Mouse (Mus musculus) heart, adult 2 months (tissue): Measurements from ENCODE around the gene Nr2f1. TPM values are rescaled to one million over a fixed set of nuclear protein-coding genes. Genes with fewer than 3 reads are reported as not detected.

Experiments used
- DNase-seq, 2 experiments: peaks; one replicate each; pipeline ENCODE4 v3.0.0; 2021
- H3K27ac ChIP-seq: fragments of 200-600 bp; 2 replicates; pipeline ENCODE4 v1.8.1; 2022
- H3K27me3 ChIP-seq: fragments of 200-500 bp; 2 replicates; pipeline ENCODE4 v1.6.1; 2012; ENCODE audit warnings: mild to moderate bottlenecking, low read length, inconsistent platforms, mixed read lengths; ENCODE audit not compliant: control insufficient read depth, insufficient read depth
- H3K36me3 ChIP-seq: fragments of 200-500 bp; 2 replicates; pipeline ENCODE4 v1.6.1; 2012; ENCODE audit warnings: low read length, inconsistent platforms; ENCODE audit not compliant: control insufficient read depth, insufficient read depth
- H3K4me1 ChIP-seq: fragments of 200-500 bp; 2 replicates; pipeline ENCODE4 v1.6.1; 2011; ENCODE audit warnings: low read length; ENCODE audit not compliant: control insufficient read depth, insufficient read depth
- H3K4me3 ChIP-seq: fragments of 200-600 bp; 2 replicates; pipeline ENCODE4 v1.8.1; 2022
- H3K79me2 ChIP-seq: fragments of 200-500 bp; replicated peaks from 2 replicates; pipeline ENCODE4 v1.6.1; 2012; ENCODE audit warnings: mild to moderate bottlenecking, inconsistent platforms, low read length, moderate library complexity, mixed read lengths; ENCODE audit not compliant: control insufficient read depth, insufficient read depth
- H3K9ac ChIP-seq: fragments of 200-500 bp; 2 replicates; pipeline ENCODE4 v1.6.1; 2012; ENCODE audit warnings: low read depth, mild to moderate bottlenecking, control low read depth, inconsistent platforms, low read length, mixed read lengths
- CTCF ChIP-seq: fragments of 200-600 bp; IDR thresholded peaks from 2 replicates; pipeline ENCODE4 v1.8.1; 2022; ENCODE audit warnings: antibody characterized with exemption, mild to moderate bottlenecking, moderate library complexity
- EP300 ChIP-seq: fragments of 200-500 bp; IDR thresholded peaks from 2 replicates; pipeline ENCODE4 v1.6.1; 2011; ENCODE audit warnings: low read depth, low read length, control low read depth; ENCODE audit not compliant: insufficient read depth
- POLR2A ChIP-seq: fragments of 200-500 bp; IDR thresholded peaks from 2 replicates; pipeline ENCODE4 v1.6.1; 2011; ENCODE audit warnings: mild to moderate bottlenecking, low read depth, low read length, control low read depth; ENCODE audit not compliant: insufficient read depth
- WGBS: fragments of 180-500 bp; shearing (Covaris S2); methylation state at CpG from one replicate; pipeline ENCODE4 v1.1.7; 2018; 5-methylcytosine and 5-hydroxymethylcytosine counted together
- intact Hi-C: fragments of 180-260 bp; cut with DNase I; formaldehyde crosslinking; loops from one replicate; pipeline ENCODE4 v1.15.1; 2025
- polyA plus RNA-seq: library from polyadenylated mRNA; depleted of rRNA; stranded (reverse); fragments of >200 nt; gene quantifications from 2 replicates; pipeline ENCODE4 v1.2.3, GENCODE M21; 2012
- total RNA-seq, 2 experiments: library from RNA; stranded (reverse); gene quantifications; 2 replicates each; pipeline ENCODE4 v1.2.3; 2021

The Nr2f1 gene
- total and polyA plus RNA-seq, 3 experiments = 2.7 to 10.5 (median 2.7) TPM

DNA sequence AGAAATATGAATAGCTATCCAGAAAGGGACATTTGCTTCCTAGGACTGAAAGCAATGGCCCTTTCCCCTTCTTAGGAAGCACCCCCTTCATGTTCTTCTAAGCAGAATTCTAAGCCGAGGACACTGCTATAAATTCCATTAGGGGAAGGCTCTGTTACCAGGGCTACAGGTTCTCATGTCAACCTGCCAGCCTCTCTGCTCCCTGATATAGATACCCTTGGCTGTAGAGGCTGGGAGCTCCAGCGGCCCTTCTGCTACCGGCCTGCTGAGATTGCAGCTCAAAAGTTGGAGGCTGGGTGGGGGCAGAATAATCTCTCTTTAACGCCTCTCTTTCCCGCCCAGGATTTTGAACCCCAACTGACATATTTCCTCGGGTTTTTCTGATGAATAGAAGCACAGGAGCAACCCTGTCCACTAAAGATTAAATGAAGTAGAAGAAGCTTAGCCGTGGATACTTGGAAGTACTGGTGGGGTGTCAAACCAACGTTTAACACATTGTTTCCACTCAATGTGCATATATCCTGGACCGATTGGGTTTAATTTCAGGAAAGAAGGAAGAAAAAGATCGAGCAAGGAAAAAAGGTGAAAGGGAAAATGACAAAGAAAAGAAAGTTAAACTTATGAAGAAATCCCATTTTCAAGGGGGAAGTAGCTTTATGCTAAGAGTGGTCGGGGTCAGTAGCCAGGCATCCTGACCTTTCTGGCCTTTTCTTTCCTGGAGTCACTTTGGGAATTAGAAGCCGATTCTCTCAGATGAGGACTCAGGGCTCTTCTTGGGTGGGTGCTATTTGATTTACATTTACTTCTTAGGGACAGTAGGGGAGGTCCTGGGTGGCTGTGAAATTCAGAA, 8.5 kb upstream of the Nr2f1 start:
- no peaks in the 10 kb centered on the region for H3K4me1 ChIP-seq
- no peak for TF ChIP-seq POLR2A
- TF ChIP-seq EP300 = no peak
- no peak for TF ChIP-seq CTCF
- H3K27ac ChIP-seq = no peak overlapping the region
- no peaks in the 10 kb centered on the region for H3K36me3 ChIP-seq
- no peaks in the 10 kb centered on the region for H3K79me2 ChIP-seq
- H3K9ac ChIP-seq = no peak overlapping the region
- intact Hi-C loops = loop anchor here (5.0 to 10.0 kb wide), 3 partner anchors 343 to 827 kb away; no protein-coding TSS in a partner anchor
- H3K27me3 ChIP-seq = peaks cover 2% of the 10 kb centered on the region
- no peak overlapping the region for H3K4me3 ChIP-seq
- DNase-seq = no peak
- WGBS = 49% methylated on average over 12 of the region's 12 CpGs

DNA sequence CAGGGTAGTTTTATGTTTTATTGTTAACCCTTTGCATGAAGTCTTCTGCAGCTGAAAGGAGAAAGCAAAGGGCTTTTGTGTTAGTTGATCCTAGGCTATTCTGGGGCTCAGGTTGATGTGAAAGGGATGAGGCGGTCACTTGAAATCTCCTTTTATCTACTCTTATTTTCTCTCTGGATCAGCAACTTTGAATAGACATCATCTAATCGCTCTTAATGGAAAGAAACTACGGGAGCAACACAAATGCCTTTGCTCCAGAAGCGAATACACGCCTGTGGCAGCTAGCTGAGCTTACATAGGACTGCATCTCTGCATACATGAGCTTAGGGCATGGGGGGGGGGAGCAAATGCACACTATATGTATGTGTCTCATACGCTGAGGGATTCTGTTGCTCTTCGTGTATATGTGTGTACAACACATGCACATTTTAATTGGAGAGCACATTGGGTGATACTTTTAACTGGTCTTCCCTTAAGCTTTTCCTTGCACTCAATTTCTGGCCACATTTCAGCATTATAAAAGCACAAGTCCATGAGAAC, 7.4 kb upstream of the Nr2f1 start:
- peaks cover 2% of the 10 kb centered on the region for H3K27me3 ChIP-seq
- no peak for DNase-seq
- 67% methylated on average over 7 of the region's 7 CpGs for WGBS
- no peaks in the 10 kb centered on the region for H3K4me1 ChIP-seq
- no peaks in the 10 kb centered on the region for H3K79me2 ChIP-seq
- H3K9ac ChIP-seq = no peak overlapping the region
- no peak overlapping the region for H3K4me3 ChIP-seq
- no peaks in the 10 kb centered on the region for H3K36me3 ChIP-seq
- intact Hi-C loops = loop anchor here (5.0 to 10.0 kb wide), 3 partner anchors 342 to 828 kb away; no protein-coding TSS in a partner anchor
- TF ChIP-seq EP300 (no peak), CTCF (no peak), POLR2A (no peak)
- no peak overlapping the region for H3K27ac ChIP-seq

DNA sequence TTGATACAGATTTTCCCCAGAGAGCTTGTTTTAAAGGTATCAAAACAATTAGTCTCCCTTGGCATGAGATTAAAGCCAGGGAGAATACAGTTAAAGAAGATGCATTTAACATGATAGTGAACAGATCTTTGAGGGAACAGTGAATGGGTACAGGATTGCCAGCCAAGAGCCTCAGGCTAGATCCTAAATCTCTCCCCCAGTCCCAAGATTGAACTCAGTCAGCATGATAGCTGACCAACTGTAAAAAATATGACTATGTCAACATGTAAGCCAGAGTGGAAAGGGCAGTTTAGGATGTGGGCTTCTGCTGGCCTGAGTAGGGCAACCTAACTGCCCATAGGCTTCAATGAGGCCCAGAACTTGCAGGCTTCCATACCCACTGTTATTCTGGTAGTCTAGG, 5.9 kb upstream of the Nr2f1 start:
- TF ChIP-seq POLR2A (no peak), CTCF (no peak), EP300 (no peak)
- H3K4me3 ChIP-seq = no peak overlapping the region
- DNase-seq = no peak
- H3K4me1 ChIP-seq = no peaks in the 10 kb centered on the region
- no peaks in the 10 kb centered on the region for H3K79me2 ChIP-seq
- no peaks in the 10 kb centered on the region for H3K36me3 ChIP-seq
- H3K27me3 ChIP-seq = no peaks in the 10 kb centered on the region; the same call in 1 of the 2 replicates
- H3K27ac ChIP-seq = no peak overlapping the region
- intact Hi-C loops = loop anchor here (5.0 to 10.0 kb wide), 3 partner anchors 341 to 829 kb away; no protein-coding TSS in a partner anchor
- H3K9ac ChIP-seq = no peak overlapping the region

DNA sequence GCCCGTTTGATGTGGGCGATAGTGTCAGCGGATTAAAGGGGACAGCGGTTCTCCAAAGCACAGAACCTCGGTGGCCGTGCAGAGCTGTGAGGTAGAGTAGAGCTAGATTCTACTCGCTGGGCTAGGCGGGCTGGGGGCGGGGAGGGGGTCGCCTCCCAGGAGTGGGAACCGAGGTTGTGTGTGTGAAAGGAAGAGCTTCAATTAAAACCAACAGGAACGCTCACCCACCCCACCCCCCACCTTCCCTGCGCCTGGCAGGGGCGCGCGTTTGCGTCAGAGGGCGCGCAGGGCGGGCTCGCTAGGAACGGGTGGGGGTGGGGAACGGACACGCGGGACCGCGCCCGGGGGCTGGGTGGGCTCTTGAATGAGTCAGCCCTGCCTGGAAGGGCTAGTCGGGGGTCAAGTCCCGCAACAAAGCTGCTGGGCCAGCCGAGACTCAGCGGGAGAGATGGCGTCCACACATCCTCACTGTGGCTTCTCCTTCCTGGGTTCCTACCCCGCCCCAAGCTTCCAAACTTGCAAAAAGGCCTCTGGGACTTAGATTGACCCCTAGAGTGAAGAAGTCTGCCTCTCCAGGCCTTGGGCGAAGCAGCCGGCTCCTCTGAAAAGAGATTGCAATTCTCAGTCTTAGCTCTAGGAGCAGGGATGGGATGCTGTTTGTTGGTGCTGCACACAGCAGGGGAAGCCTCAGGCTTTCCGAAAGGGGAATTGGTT, 3.9 kb upstream of the Nr2f1 start:
- Histone ChIP-seq H3K27me3 (peaks cover 2% of the 10 kb centered on the region), H3K79me2 (no peaks in the 10 kb centered on the region), H3K36me3 (no peaks in the 10 kb centered on the region), H3K4me3 (peak overlapping the region; percentile 51), H3K9ac (peak overlapping the region; percentile 57), H3K4me1 (no peaks in the 10 kb centered on the region), H3K27ac (peak overlapping the region; percentile 75)
- DNase-seq = peak; percentile 51 to 64
- no peak; the same call in 1 of the 2 replicates for TF ChIP-seq POLR2A
- TF ChIP-seq CTCF = peak; percentile 45
- intact Hi-C loops = loop anchor here (10.0 kb wide), 2 partner anchors 339 to 831 kb away; no protein-coding TSS in a partner anchor
- WGBS = 2% methylated on average over 37 of the region's 37 CpGs

DNA sequence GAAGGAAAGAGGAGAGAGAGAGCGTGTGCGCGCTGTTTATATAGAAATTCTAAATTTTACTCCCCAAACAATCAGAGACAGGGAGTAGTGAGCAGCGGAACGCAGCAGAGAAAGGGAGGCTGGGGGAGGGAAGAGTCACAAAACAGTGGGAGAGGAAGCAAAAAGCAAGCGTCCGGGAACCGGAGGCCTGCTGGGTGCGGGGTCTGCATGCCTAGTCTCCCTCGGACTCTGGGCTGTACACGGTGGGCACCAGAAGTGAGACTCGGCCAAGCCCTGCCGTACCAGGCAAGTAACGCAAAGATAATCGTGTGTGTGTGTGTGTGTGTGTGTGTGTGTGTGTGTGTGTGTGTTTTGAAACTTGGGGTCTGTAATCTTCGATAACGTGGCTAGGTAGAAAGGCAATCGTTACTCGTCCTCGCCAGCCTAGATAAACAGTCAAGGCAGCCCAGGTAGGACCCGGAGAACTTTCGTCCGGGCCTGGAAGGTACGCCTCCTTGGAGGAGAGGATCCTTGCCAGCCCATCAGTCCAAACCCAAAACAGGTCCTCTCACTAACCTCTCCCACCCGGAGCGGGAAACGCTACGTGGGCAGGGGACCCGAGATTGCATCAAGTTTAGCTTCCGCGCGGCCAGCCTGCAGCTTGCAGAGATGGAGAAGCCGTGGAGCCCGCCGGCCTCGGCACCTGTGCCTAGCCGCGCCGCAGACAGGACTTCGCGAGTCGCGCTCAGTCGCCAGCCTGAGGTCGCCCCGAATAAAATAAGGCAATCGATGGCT, 3.2 kb upstream of the Nr2f1 start:
- Histone ChIP-seq H3K4me1 (no peaks in the 10 kb centered on the region), H3K27ac (peak overlapping the region; percentile 75), H3K9ac (peak overlapping the region; percentile 57), H3K79me2 (no peaks in the 10 kb centered on the region), H3K4me3 (peak overlapping the region; percentile 51), H3K36me3 (no peaks in the 10 kb centered on the region), H3K27me3 (peaks cover 2% of the 10 kb centered on the region)
- peak; percentile 37 to 59 for DNase-seq
- 2% methylated on average over 47 of the region's 47 CpGs for WGBS
- intact Hi-C loops = loop anchor here (10.0 kb wide), 2 partner anchors 338 to 832 kb away; no protein-coding TSS in a partner anchor
- TF ChIP-seq EP300 (no peak), POLR2A (no peak), CTCF (no peak)
